Mouse (Mus musculus): ENCODE data around the gene Otulin.

DNA sequence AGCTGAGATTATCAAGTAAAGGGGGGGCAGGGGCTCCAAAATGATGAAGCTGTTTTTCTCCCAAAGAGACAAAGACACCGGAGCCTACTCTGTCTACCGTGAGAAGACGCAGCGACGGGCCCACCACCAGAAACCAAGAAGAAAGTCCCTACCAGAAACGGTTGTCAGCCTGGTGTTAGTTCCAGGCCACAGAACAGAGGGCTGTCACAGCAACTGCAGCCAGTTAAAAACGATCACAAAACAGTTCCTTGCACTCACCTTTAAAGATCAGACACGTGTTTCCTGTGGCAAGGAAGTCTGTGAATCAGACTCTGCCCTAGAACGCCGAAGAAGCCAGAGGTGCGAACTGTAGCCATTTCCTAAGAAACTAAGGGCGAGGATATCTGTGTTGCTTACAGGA is 10.7 kb upstream of the Otulin start:
- TF ChIP-seq CTCF (conservative IDR thresholded peaks at IDR 0.05; ENCODE audit: insufficient read depth, insufficient read length, low read depth, low read length) (no peak), POLR2A (IDR thresholded peaks at IDR 0.05; ENCODE audit: low read depth, low read length) (no peak)

Measured in kidney, adult 2 months (tissue).